Mouse (Mus musculus) spleen, embryonic (tissue): ENCODE results near the gene Il12rb1.

Experiments
- CTCF ChIA-PET: fragments of 350-600 bp; sonication (Branson Sonifier 250); formaldehyde crosslinking; loops from one replicate; lab custom pipeline; 2022; lab: Charles Lee

The Il12rb1 gene

DNA sequence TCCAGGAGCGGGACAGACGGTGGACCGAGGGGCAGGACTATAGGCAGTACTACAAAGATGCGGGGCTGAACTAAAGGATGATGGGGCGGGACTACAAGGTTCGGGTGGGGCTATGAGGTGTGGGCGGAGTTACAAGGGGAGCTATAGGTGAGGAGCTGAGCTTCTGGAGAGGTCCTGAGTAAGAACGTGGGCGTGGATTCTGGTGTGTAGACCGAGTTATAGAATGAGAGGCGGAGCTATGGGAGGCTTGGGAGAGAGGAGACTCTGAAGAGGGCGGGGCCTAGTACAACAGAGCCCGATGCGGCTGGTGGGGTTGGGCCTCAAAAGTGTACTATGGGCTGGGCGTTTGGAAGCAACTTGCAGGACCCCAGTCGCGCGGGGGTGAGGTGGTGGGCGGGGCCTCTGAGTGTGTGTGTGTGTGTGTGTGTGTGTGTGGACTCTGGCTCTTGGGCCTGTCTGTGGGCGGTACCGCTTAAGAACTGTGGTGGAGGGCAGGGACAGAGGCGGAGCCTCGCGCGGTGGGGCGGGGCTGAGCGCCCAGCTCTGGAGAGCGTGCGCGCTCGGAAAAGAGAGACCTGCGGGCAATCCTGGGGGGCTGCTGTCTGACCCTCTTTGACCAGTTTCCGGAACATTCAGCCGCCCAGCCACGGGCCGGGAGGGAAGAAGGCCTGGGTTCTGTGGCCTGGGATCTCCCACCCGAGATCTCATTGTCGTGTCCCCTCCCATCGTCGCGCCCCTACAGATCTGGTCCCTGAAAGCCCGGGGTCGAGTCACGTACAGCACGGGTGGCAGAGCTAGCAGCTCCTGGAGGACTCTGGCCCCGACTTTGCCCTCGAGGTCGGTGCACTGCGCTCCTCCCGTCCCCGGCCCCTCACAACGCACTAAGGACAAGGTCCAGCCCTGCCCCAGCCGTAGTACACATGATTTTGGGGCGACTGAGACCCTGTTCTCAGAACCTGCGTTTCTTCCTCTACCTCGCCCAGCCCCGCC lies 10.9 kb upstream of the Il12rb1 start:
- CTCF ChIA-PET: no interaction called here

GRCm38 (mm10) chr8:70798281-70798680 lies 10.0 kb upstream of the Il12rb1 start:
- CTCF ChIA-PET: no interaction called here

DNA sequence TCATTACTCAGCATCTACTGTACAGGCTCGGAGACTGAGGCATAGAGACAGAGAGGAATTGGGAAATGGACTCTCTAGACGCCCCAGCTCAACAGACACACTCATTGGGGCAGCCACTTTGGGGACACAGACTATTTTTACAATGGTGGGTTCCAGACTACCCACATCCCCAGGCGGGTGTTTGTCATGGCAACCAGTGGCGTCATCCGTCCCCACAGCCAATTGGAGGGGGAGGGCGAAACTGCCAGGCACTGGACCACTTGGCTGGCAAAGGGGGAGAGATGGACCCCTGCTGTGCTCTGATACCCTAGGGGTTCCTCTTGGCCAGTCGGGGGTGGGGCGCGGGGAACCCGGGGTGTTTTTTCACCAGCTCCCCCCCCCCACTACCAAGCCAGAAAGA lies 7.6 kb upstream of the Il12rb1 start:
- CTCF ChIA-PET: interaction anchor here (0.6 kb wide), 1 partner anchor 72 kb away, joined by 4 read pairs; no protein-coding TSS in a partner anchor

DNA sequence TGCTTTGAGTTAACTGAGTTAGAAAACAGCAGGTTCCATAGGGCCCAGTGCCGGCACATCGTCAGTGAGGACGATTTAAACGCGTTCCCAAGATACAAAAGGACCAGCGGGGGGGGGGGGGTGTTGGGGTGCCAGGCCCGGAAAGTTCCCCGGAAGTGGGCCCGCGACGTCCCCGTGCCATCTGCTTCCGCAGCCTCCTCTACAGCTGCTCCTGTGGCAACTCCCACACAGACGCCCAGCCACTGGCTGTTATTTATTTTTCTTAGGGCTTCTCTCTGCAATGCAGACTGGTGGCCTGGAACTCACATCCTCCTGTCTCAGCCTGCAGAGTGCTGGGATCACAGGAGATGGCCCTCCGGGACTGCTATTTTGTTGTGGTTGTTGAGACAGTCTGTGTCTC lies 7.1 kb upstream of the Il12rb1 start:
- CTCF ChIA-PET: interaction anchor here (0.6 kb wide), 1 partner anchor 71 kb away, joined by 4 read pairs; no protein-coding TSS in a partner anchor

DNA sequence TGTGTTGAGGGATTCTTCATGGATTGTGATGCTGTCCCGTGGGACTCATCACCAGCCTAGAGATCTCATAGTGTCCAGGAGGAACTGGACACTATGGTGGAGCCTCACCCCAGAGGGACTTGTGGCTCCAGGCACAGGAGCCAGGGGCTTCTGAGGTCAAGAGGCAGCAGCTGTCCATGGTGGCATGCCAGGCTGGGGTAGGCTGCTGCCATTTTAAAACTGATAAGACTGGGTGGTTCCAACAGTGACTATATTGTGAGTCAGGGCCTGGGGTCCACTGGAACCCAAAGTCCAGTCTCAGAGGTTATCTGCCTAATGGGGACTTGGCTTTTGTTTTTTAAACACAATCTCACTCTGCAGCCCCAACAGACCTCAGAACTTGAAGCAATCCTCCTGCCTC lies 6.4 kb upstream of the Il12rb1 start:
- CTCF ChIA-PET: no interaction called here

GRCm38 (mm10) chr8:70802786-70803510 lies 5.3 kb upstream of the Il12rb1 start:
- CTCF ChIA-PET: interaction anchor here (0.5 to 1.3 kb wide), 5 partner anchors 12 to 253 kb away, joined by 3 to 10 read pairs (median 3); no protein-coding TSS in a partner anchor

- CTCF ChIA-PET: interaction anchor here (0.5 to 1.3 kb wide), 2 partner anchors 17 to 91 kb away, joined by 3 read pairs; no protein-coding TSS in a partner anchor
These were observed 4.3 kb upstream of the Il12rb1 start for GRCm38 (mm10) chr8:70803761-70804480.

GRCm38 (mm10) chr8:70804481-70805206 lies 3.6 kb upstream of the Il12rb1 start, which contains the start of gene Mast3:
Mast3 (minus strand) TSS chr8:70805054.
- CTCF ChIA-PET: interaction anchor here (1.2 to 1.3 kb wide), 2 partner anchors 17 to 35 kb away, joined by 3 read pairs; partner anchors contain the start of gene Arrdc2

- CTCF ChIA-PET: no interaction called here
These were observed 1.7 kb upstream of the Il12rb1 start for GRCm38 (mm10) chr8:70806541-70806940.

- CTCF ChIA-PET: no interaction called here
These were observed 945 bp upstream of the Il12rb1 start for GRCm38 (mm10) chr8:70807304-70807703.

- CTCF ChIA-PET: interaction anchor here (0.6 to 0.9 kb wide), 2 partner anchors 8 to 264 kb away, joined by 3 read pairs; no protein-coding TSS in a partner anchor
These were observed 879 bp downstream of the Il12rb1 start for GRCm38 (mm10) chr8:70808955-70809701.

GRCm38 (mm10) chr8:70810962-70811680 lies 2.9 kb downstream of the Il12rb1 start:
- CTCF ChIA-PET: interaction anchor here (0.7 kb wide), 1 partner anchor 21 kb away, joined by 3 read pairs; no protein-coding TSS in a partner anchor

- CTCF ChIA-PET: no interaction called here
These were observed 3.8 kb downstream of the Il12rb1 start for GRCm38 (mm10) chr8:70812055-70812454.

DNA sequence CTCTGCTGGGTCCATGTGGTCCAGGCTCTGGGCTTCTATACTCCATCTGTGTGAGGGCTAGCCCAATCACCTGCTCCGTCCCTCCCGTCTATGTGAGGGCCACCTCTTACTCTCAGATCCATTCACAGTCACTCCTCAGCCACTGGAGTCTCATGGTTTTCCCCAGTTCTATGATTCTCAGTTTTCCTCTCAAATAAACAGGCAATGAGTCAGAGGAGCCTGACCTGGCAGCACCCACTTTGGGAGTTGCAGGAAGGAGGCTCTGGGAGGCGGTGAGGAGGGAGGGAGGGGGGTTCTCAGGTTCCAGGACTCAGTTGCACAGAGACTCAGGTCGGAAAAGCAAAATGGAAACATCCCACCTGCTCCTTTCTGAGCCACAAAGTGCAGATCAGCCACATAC lies 4.6 kb downstream of the Il12rb1 start:
- CTCF ChIA-PET: no interaction called here

DNA sequence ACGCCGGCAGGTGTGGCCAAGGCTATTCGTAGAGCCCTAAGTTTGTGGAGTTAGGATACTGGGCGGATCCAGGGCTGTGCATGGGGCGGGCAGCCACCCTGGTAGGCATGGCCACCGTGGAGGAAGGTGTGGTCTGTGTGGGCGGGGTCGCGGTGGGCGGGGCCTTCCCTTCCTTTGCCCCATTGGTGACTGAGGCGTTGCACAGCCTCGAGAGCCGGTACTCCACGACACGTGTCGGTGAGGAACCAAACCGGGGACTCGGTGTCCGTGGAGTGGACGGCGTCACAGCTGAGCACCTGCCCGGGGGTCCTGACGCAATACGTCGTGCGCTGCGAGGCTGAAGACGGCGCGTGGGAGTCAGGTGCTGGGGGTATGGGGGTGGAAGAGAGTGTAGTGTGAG lies 8.4 kb downstream of the Il12rb1 start:
- CTCF ChIA-PET: no interaction called here

DNA sequence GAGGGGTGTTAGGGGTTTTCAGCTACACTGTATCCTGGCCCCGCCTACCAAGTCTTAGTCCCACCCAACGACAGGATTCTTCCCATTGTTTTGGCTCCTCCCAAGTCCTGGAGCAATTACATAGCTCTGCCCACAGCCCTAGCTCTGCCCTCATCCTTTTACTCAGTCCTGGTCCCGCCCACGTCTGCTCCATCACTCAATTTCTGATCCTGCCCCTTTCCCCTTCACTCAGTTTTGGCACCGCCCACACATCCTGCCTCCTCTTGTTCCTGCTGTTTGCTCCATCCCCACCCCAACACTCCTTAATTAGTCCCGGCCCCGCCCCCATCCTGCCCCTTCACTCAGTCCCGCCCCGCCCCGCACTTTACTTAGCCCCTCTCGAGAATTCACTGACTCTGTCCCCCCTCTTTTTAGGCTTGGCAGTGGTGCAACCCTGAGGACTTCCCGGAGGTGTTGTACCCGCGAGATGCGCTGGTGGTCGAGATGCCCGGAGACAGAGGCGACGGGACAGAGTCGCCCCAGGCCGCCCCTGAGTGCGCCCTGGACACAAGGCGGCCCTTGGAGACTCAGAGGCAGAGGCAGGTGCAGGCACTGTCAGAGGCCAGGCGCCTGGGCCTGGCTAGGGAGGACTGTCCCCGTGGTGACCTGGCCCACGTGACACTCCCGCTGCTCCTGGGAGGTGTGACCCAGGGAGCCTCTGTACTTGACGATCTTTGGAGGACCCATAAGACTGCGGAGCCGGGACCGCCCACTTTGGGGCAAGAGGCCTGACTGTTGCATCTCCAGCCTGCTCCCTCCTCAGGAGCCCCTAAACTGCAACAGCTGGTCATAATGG lies 12.1 kb downstream of the Il12rb1 start:
- CTCF ChIA-PET: no interaction called here

GRCm38 (mm10) chr8:70821399-70821962 lies 13.2 kb downstream of the Il12rb1 start:
- CTCF ChIA-PET: interaction anchor here (0.5 to 1.0 kb wide), 5 partner anchors 23 to 991 kb away, joined by 3 to 5 read pairs (median 4); no protein-coding TSS in a partner anchor

DNA sequence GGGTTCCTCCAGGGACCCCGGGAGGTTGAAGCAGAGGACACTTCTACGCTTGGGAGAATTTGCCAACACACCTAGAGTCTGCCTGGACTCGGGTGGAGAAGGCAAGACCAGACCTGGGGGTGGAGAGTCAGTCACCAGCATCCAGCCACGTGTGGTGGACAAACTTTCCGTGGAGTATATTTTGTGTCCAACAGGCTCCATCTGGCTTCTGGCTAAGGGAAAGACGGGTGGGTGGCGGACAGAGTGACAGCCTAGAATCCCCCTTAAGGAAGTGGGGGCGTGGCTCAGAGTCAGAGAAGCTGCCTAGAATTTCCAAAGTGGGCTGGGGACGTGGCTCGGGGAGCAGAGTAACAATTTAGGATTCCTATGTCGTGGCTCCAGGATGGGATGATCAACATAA lies 13.7 kb downstream of the Il12rb1 start:
- CTCF ChIA-PET: interaction anchor here (0.9 to 1.0 kb wide), 2 partner anchors 22 to 70 kb away, joined by 3 to 4 read pairs; no protein-coding TSS in a partner anchor
